Mouse (Mus musculus) R1 (cell line): ENCODE data around the gene Kbtbd12.

Experiments used
- DNase-seq: peaks from one replicate; pipeline ENCODE4 v3.0.0-alpha.2; 2018; ENCODE audit warnings: low read depth, low spot score

Kbtbd12 gene

GRCm38 (mm10) chr6:88549137-88549814, 88.5 kb downstream of the Kbtbd12 start:
- DNase-seq: peak; percentile 36

DNA sequence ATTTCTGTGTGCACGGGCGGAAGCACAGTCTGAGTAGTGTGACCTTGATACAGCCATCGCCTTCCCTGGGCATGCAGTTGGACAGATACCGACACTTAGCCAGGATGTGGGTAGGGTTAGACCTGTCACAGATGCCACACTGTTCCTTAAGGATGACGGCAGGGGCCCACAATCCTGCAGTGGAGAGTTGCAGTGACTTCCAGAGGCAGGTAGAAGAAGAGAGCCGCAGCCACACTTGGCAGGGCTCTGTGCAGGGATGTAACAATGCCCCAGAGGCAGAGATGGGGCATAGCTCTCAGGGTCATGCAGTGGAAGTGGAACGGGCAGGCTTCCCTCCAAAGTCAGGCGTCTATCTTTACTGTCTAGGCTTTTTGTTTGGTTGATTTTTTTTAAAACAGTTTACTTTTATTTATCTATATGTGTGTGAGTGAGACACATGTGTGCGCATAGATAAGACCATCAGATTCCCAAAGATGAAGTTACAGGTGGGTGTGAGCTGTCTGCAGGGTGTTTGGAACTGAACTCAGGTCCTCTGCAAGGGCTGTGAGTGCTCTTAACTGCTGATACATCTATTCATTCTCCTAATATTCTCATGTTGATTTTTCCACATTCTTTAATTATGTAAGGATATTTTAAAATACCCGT, 89.2 kb downstream of the Kbtbd12 start:
- no peak for DNase-seq

- DNase-seq: no peak
Measured at GRCm38 (mm10) chr6:88545397-88545790, 92.4 kb downstream of the Kbtbd12 start.

- DNase-seq: no peak
Measured at GRCm38 (mm10) chr6:88544644-88545396, 92.9 kb downstream of the Kbtbd12 start.

DNA sequence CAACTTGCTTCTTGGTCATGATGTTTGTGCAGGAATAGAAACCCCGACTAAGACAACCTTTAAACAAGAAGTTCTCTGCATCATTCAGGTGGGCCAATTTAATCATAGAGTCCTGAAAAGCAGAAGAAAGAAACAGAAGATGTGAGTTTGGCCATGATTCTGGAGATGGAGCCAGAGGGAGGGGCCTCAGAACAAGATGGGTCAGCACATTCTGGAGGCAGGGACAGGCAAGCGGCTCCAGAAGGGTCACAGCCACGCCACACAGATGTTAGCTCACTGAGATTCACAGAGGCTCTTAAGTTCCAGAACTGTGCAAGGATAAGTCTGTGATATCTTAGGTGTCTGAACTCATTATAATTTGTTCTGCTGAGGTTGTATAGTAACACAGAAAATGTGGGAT, 93.5 kb downstream of the Kbtbd12 start:
- no peak for DNase-seq

DNA sequence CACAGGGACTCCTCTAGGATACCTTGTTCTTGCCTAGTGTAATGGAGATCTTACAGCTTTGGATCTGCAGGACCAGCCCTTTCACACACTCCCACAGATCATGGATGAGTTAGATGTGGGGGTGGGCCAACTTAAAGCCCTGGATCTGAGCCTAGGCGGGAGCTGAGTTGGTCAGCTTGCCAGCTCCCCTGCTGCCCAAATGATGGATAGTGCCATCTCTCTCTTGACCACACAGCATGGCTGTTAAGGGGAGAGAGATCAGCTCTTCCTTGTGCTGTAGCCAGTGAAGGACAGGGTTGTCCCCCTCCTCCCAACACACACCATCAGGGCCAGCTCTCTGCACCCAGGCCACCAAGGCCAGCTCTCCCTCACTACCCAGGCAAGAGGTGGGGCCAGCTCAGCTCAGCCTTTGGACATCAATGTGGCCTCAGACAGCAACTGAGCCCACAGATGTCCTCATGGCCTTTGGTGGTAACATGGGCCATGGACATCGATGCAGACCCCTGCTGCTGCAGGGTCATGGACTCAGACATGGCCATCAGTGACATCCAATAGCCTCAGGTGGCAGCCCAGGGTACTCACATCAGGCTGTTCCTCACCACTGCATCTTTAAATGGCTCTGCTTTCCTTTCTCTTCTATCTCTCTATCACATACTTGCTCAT, 97.5 kb downstream of the Kbtbd12 start:
- DNase-seq: no peak

DNA sequence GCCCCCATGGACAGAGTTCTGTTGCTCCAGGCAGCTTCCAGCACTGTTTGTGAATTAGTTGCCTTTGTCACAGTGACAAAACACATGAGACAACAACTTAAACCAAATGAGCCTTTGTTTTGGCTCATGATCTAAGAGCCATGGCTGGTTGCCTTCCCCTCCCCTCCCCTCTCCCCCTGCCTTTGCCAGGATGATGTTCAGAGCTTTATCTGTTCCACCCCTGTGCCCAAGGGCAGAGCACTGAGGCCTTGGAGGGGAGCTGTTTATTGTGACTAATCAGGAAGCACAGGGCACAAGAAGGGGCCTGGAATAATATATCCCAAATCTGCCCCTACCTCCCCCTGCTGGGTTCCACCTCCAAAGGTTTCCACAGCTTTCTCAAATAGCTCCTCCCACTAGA, 107.4 kb downstream of the Kbtbd12 start:
- no peak for DNase-seq

GRCm38 (mm10) chr6:88524056-88524455, 113.7 kb downstream of the Kbtbd12 start:
- no peak for DNase-seq

DNA sequence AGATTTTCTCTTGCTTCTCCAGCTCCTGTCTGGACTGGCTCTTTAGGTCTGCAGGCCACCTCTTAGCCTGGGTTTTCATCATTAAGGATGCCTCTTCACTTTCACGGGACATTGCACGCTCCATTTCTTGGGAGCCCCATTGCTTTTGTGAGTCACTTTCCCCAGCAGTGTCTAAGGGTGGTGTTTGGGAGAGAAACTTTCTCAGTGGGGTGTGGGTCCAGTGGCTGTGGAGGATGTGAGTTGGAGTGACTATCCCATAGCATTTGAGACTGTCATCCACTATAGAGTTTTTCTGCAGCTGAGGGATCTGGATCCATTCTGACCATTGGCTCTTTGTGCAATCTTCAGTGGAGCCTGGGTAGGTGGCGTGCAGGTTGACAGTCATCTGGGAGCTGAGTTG, 114.3 kb downstream of the Kbtbd12 start:
- DNase-seq: no peak

DNA sequence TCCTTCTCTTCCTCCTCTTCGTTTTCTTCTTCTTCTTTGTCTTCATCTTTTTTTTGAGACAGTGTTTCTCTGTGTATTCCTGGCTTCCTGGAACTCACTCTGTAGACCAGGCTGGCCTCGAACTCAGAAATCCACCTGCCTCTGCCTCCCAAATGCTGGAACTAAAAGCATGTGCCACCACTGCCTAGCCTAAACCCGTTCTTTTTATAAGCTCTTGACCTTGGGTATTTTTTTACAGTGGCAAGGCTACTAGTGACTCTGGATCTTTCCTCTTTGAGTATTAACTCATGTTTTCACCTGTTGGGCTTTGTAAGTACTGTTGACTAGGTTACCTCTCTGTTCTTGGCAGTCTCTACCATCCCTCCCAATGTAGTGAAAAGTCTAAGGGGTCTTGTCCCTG, 114.7 kb downstream of the Kbtbd12 start:
- no peak for DNase-seq

DNA sequence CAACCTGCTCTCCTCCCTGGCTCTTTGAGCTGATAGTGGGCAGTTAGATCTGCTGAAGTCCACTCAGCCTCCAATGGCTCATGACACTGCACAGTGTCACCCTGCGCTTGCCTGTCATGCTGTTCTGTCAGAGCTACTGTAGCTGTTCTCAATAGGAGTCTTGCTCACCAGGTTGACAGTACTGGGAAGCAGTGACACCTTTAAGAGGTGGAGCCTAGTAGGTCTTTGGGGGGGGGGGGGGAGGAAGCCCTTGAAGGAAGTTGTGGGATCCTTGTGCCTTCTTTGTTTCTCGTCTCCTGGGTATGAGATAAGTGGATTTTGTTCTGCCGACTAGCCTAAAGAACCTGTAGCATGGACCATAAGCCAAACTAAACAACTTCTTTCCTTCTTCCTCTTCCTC, 115.1 kb downstream of the Kbtbd12 start:
- no peak for DNase-seq

GRCm38 (mm10) chr6:88521821-88522220, 115.9 kb downstream of the Kbtbd12 start:
- DNase-seq: no peak

GRCm38 (mm10) chr6:88518404-88519263, 119.1 kb downstream of the Kbtbd12 start, which contains the start of gene Sec61a1:
Gene Sec61a1, minus strand, starts transcription at chr6:88518905.
- peak; percentile 95 for DNase-seq

- DNase-seq: peak; percentile 44
Measured at GRCm38 (mm10) chr6:88517701-88518403, 119.9 kb downstream of the Kbtbd12 start.

GRCm38 (mm10) chr6:88516667-88517066, 121.1 kb downstream of the Kbtbd12 start:
- DNase-seq: no peak

- no peak for DNase-seq
Measured at GRCm38 (mm10) chr6:88515971-88516370, 121.8 kb downstream of the Kbtbd12 start.

- DNase-seq: no peak
Measured at GRCm38 (mm10) chr6:88514546-88514945, 123.2 kb downstream of the Kbtbd12 start.

DNA sequence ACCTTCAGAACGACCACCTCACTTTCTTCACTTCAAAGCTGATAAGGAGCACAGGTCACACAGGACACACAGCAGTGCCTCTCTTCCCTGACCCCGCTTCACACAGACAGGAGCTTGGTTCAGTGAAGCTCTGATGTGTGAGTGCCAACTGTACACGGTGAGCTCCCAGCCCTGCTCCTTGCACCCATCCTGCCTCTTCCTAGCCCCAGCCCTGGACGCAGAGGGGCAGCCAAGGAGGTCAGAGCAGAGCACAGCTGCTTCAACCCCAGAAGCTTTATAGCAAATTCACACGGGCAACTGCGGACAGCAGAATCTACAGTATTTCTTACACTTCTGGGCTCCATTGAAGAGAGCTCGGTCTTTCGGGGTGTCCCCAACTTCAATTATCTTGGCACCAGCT, 123.8 kb downstream of the Kbtbd12 start:
- no peak for DNase-seq

DNA sequence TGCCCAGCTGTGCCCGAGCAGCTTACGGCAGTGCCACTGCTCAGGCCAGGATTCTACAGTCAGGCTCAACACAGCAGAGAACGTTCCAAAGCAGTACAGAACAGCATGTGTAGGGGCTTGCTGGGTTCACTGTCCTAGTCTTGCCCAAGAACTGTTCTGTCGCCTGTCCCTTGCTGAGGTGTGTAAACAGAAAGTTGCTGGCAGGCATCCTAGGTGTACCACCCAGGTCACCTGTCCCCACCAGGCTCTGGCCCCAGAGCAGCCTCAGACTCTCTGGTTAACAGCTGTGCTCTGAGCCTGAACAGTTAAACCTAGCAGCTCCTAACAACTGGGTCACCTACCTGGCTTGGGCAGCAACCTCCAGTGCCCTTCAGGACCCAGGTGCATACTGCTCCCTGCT, 134.7 kb downstream of the Kbtbd12 start:
- DNase-seq: no peak
